Mouse (Mus musculus): ENCODE measurements at regions not wholly inside any gene's neighbourhood (a gene's known extent, or its start where the extent isn't known, plus 50 kb on each side); places are given as distances from the start of the nearest gene placed in this dataset.

- no peak for TF ChIP-seq POLR2AphosphoS5 (IDR thresholded peaks at IDR 0.05; ENCODE audit: insufficient replicate concordance, low read depth, low read length)
- TF ChIP-seq CTCF (IDR thresholded peaks at IDR 0.05; ENCODE audit: low read depth, low read length) = no peak
These were observed 78.3 kb upstream of the Wdfy3 start for GRCm38 (mm10) chr5:102147991-102148390.

All from G1E (cell line).